Mouse (Mus musculus) lung, postnatal 0 days (tissue): ENCODE measurements around the gene Olfr286. TPM values are rescaled to one million over a fixed set of nuclear protein-coding genes. Genes with fewer than 3 reads are reported as not detected.

ENCODE experiments used
- ATAC-seq: fragments of 200-750 bp; cut with Nextera tagmentation; 2 replicates; pipeline ENCODE4 v1.8.0; 2017; ENCODE audit warnings: moderate library complexity
- DNase-seq: peaks from one replicate; pipeline ENCODE4 v3.0.0-alpha.2; 2016; ENCODE audit warnings: low spot score
- H3K27ac ChIP-seq: fragments of 300-500 bp; sonication (generic); 2 replicates; pipeline ENCODE4 v1.5.1; 2014; ENCODE audit warnings: antibody characterized with exemption, mild to moderate bottlenecking, low read length, mixed read lengths
- H3K27me3 ChIP-seq: fragments of 300-500 bp; sonication (generic); replicated peaks from 2 replicates; pipeline ENCODE4 v1.6.1; 2014; ENCODE audit warnings: low read length, mixed read lengths; ENCODE audit not compliant: insufficient read depth
- H3K36me3 ChIP-seq: fragments of 300-500 bp; sonication (generic); 2 replicates; pipeline ENCODE4 v1.6.1; 2014; ENCODE audit warnings: low read length, mixed read lengths; ENCODE audit not compliant: insufficient read depth
- H3K4me1 ChIP-seq: fragments of 300-500 bp; sonication (generic); 2 replicates; pipeline ENCODE4 v1.6.1; 2014; ENCODE audit warnings: antibody characterized with exemption, low read depth, low read length, mixed read lengths; ENCODE audit not compliant: insufficient read depth
- H3K4me2 ChIP-seq: fragments of 300-500 bp; sonication (generic); replicated peaks from 2 replicates; pipeline ENCODE4 v1.6.1; 2014; ENCODE audit warnings: low read depth, mild to moderate bottlenecking, low read length, moderate library complexity, mixed read lengths
- H3K4me3 ChIP-seq: fragments of 300-500 bp; sonication (generic); 2 replicates; pipeline ENCODE4 v1.5.1; 2014; ENCODE audit warnings: low read depth, low read length
- H3K9ac ChIP-seq: fragments of 300-500 bp; sonication (generic); replicated peaks from 2 replicates; pipeline ENCODE4 v1.6.1; 2014; ENCODE audit warnings: low read depth, mild to moderate bottlenecking
- H3K9me3 ChIP-seq: fragments of 300-500 bp; sonication (generic); 2 replicates; pipeline ENCODE4 v1.6.1; 2016; ENCODE audit warnings: low read length, mixed read lengths
- CTCF ChIP-seq: IDR thresholded peaks from 2 replicates; pipeline ENCODE4 v1.5.1; 2016; ENCODE audit warnings: antibody characterized with exemption, mild to moderate bottlenecking
- EP300 ChIP-seq: IDR thresholded peaks from 2 replicates; pipeline ENCODE4 v1.6.1; 2016; ENCODE audit warnings: antibody characterized with exemption, mild to moderate bottlenecking, control low read depth
- WGBS: fragments of 180-500 bp; shearing (Covaris S2); extraction: QIAGEN DNeasy Blood & Tissue Kit; methylation state at CpG from one replicate; pipeline ENCODE4 v1.1.7; 2014; 5-methylcytosine and 5-hydroxymethylcytosine counted together
- polyA plus RNA-seq: library from polyadenylated mRNA; unstranded; fragments of >200 nt; fragmentation: Nextera tagmentation; extraction: Ambion mirVana; gene quantifications from 2 replicates; pipeline ENCODE4 v1.2.1, GENCODE M21; 2015

Olfr286 gene
- not detected in 2 replicates for polyA plus RNA-seq

- Histone ChIP-seq H3K36me3 (no peaks in the 10 kb centered on the region), H3K27ac (no peak within 1 kb of the TSS), H3K9me3 (no peaks in the 10 kb centered on the region), H3K4me3 (no peak within 1 kb of the TSS), H3K4me1 (no peaks in the 10 kb centered on the region), H3K4me2 (no peak within 1 kb of the TSS), H3K9ac (no peak within 1 kb of the TSS), H3K27me3 (no peaks in the 10 kb centered on the region)
- DNase-seq (no peak), ATAC-seq (no peak)
- 75% methylated on average over 4 of the region's 4 CpGs for WGBS
- TF ChIP-seq EP300 (no peak), CTCF (no peak)
Measured at GRCm38 (mm10) chr15:98234350-98234749, at the start of gene Olfr286. TSS of gene Olfr286 (minus strand) at chr15:98234450.

- Histone ChIP-seq H3K4me2 (no peak overlapping the region), H3K9ac (no peak overlapping the region), H3K4me1 (no peaks in the 10 kb centered on the region), H3K4me3 (no peak overlapping the region), H3K27me3 (no peaks in the 10 kb centered on the region), H3K27ac (no peak overlapping the region), H3K9me3 (no peaks in the 10 kb centered on the region), H3K36me3 (no peaks in the 10 kb centered on the region)
- 82% methylated on average over 7 of the region's 7 CpGs for whole genome bisulfite sequencing
- DNase-seq (no peak), ATAC-seq (no peak)
- TF ChIP-seq EP300 (no peak), CTCF (no peak)
Measured at GRCm38 (mm10) chr15:98257776-98258175, 23.5 kb upstream of the Olfr286 start.

GRCm38 (mm10) chr15:98257193-98257592 lies 22.9 kb upstream of the Olfr286 start, which contains the start of gene H1fnt:
TSS of gene H1fnt (minus strand) at chr15:98257293.
- H3K9ac ChIP-seq: no peak within 1 kb of the TSS
- no peak within 1 kb of the TSS for H3K27ac ChIP-seq
- no peak within 1 kb of the TSS for H3K4me2 ChIP-seq
- H3K36me3 ChIP-seq: no peaks in the 10 kb centered on the region
- H3K9me3 ChIP-seq: no peaks in the 10 kb centered on the region
- 80% methylated on average over 8 of the region's 8 CpGs for WGBS
- TF ChIP-seq EP300 (no peak), CTCF (no peak)
- DNase-seq (no peak), ATAC-seq (no peak)
- H3K4me3 ChIP-seq: no peak within 1 kb of the TSS
- H3K4me1 ChIP-seq: no peaks in the 10 kb centered on the region
- no peaks in the 10 kb centered on the region for H3K27me3 ChIP-seq

DNA sequence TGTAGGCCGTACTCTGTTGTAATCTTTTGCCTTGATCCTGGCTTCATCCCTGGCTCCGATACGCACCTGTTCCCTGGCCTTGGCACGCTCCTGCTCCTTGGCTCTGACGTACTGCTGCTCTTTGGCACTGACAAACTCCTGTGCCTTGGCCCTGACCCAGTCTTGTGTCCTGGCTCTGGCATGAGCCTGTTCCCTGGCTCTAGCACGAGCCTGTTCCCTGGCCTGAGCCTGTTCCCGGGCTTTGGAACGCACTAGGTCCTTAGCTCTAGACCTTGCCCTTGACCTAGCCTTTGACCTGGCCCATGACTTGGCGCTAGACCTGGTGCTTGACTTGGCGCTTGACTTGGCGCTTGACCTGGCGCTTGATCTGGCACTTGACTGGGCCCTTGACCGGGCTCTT lies 22.0 kb upstream of the Olfr286 start:
- Histone ChIP-seq H3K4me2 (no peak overlapping the region), H3K4me3 (no peak overlapping the region), H3K27ac (no peak overlapping the region), H3K27me3 (no peaks in the 10 kb centered on the region), H3K9ac (no peak overlapping the region), H3K36me3 (no peaks in the 10 kb centered on the region), H3K4me1 (no peaks in the 10 kb centered on the region), H3K9me3 (no peaks in the 10 kb centered on the region)
- WGBS: 85% methylated on average over 13 of the region's 13 CpGs
- TF ChIP-seq CTCF (no peak), EP300 (no peak)
- ATAC-seq (no peak), DNase-seq (no peak)

DNA sequence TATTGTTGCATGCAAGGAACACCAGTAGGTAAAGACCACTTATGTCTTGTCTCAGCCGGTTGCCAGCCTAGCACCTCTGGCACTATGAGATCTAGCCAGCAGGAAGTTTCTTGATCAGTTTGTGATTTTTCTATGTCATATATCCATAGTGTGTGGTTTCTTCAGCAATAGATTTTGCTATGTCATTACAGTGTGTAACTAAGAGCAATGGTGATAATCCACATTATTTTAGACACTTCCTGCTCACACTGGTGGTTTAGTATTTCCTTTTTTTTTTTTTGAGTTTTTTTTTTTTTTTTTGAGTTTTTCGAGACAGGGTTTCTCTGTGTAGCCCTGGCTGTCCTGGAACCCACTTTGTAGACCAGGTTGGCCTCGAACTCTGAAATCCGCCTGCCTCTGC lies 1.2 kb upstream of the Olfr286 start:
- Histone ChIP-seq H3K27me3 (no peaks in the 10 kb centered on the region), H3K4me2 (no peak overlapping the region), H3K4me3 (no peak overlapping the region), H3K36me3 (no peaks in the 10 kb centered on the region), H3K4me1 (no peaks in the 10 kb centered on the region), H3K9me3 (no peaks in the 10 kb centered on the region), H3K9ac (no peak overlapping the region), H3K27ac (no peak overlapping the region)
- WGBS: 83% methylated on average over 4 of the region's 4 CpGs
- no peak for TF ChIP-seq CTCF
- TF ChIP-seq EP300: no peak
- DNase-seq (no peak), ATAC-seq (no peak)

GRCm38 (mm10) chr15:98226096-98226495 lies 8.2 kb downstream of the Olfr286 start:
- DNase-seq (no peak), ATAC-seq (no peak)
- WGBS: 76% methylated on average over 7 of the region's 7 CpGs
- no peaks in the 10 kb centered on the region for H3K36me3 ChIP-seq
- no peak overlapping the region for H3K27ac ChIP-seq
- no peak overlapping the region for H3K9ac ChIP-seq
- no peak overlapping the region for H3K4me2 ChIP-seq
- no peak for TF ChIP-seq CTCF
- no peaks in the 10 kb centered on the region for H3K9me3 ChIP-seq
- no peak overlapping the region for H3K4me3 ChIP-seq
- no peaks in the 10 kb centered on the region for H3K4me1 ChIP-seq
- no peaks in the 10 kb centered on the region for H3K27me3 ChIP-seq

GRCm38 (mm10) chr15:98225610-98226009 lies 8.6 kb downstream of the Olfr286 start:
- ATAC-seq: no peak
- no peak for DNase-seq
- WGBS: 46% methylated on average over 16 of the region's 16 CpGs

More at GRCm38 (mm10) chr15:98225610-98226009, 8.6 kb downstream of the Olfr286 start:
- no peaks in the 10 kb centered on the region for H3K4me1 ChIP-seq
- TF ChIP-seq EP300 (no peak), CTCF (no peak)
- no peak overlapping the region for H3K9ac ChIP-seq
- no peaks in the 10 kb centered on the region for H3K36me3 ChIP-seq
- no peak overlapping the region for H3K4me2 ChIP-seq
- no peak overlapping the region for H3K27ac ChIP-seq
- H3K27me3 ChIP-seq: no peaks in the 10 kb centered on the region
- no peaks in the 10 kb centered on the region for H3K9me3 ChIP-seq
- H3K4me3 ChIP-seq: no peak overlapping the region
